Mouse (Mus musculus): ENCODE measurements at regions not wholly inside any gene's neighbourhood (a gene's known extent, or its start where the extent isn't known, plus 50 kb on each side); places are given as distances from the start of the nearest gene placed in this dataset.

DNA sequence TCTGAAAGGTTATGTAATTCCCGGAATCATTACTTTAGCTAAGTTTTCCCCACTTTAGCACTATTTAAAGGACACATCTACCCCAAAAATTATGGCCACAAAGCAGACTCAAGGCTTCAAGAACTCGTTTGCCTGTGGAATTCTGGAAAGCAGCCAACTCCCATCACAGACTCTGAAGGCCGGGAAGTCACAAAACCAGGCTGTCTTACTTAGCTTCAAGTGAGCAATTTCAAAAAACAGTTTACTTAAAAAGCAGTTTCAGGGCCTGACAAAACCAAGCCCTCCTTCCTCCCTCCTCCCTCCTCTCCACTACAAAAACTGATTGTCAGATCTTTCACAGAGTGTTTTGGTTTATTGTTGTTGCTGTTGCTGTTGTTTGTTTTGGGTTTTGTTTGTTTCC is 1125.7 kb downstream of the Diaph2 start:
- no peak for DNase-seq (ENCODE audit: low spot score)
- Histone ChIP-seq H3K4me3 (ENCODE audit: low read depth, low read length) (no peak overlapping the region), H3K4me2 (ENCODE audit: low read length) (no peak overlapping the region), H3K4me1 (replicated peaks; ENCODE audit: control insufficient read depth, insufficient read depth, low read length) (no peaks in the 10 kb centered on the region), H3K27ac (ENCODE audit: low read depth) (no peak overlapping the region), H3K9me3 (ENCODE audit: control insufficient read depth, low read length) (no peaks in the 10 kb centered on the region), H3K27me3 (replicated peaks; ENCODE audit: control insufficient read depth, insufficient read depth, low read length) (no peaks in the 10 kb centered on the region), H3K36me3 (ENCODE audit: control insufficient read depth, insufficient read depth, low read length) (no peaks in the 10 kb centered on the region), H3K9ac (ENCODE audit: low read length) (no peak overlapping the region)
- WGBS = 37% methylated on average over 3 of the region's 3 CpGs
- ATAC-seq (replicated peaks; ENCODE audit: low FRiP score, low TSS enrichment, low read depth) = no peak

DNA sequence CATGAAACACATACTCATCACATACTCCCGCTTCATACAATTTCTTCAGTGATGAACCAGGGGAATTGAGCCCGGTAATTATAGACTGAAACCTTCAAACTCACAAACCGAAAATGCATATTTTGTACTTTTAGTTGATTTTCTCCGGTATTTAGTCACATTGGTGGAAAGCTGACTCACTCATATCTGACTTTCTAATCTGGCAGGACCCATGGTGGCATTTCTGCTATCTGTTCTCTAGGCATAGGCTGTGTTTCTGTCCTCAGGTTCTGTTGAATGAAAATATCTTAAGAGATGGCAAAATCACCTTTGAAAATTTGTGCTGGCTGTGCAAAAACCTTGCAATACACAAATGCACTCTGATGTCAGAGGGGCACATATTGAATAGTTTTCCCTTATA is 1126.6 kb downstream of the Diaph2 start:
- no peaks in the 10 kb centered on the region for H3K27me3 ChIP-seq (replicated peaks; ENCODE audit: control insufficient read depth, insufficient read depth, low read length)
- ATAC-seq (replicated peaks; ENCODE audit: low FRiP score, low TSS enrichment, low read depth) (no peak), DNase-seq (ENCODE audit: low spot score) (no peak)
- 91% methylated on average over 4 of the region's 4 CpGs for WGBS
- H3K4me1 ChIP-seq (replicated peaks; ENCODE audit: control insufficient read depth, insufficient read depth, low read length) = no peaks in the 10 kb centered on the region
- H3K9ac ChIP-seq (ENCODE audit: low read length) = no peak overlapping the region
- no peak overlapping the region for H3K4me3 ChIP-seq (ENCODE audit: low read depth, low read length)
- no peak overlapping the region for H3K27ac ChIP-seq (ENCODE audit: low read depth)
- no peaks in the 10 kb centered on the region for H3K9me3 ChIP-seq (ENCODE audit: control insufficient read depth, low read length)
- H3K36me3 ChIP-seq (ENCODE audit: control insufficient read depth, insufficient read depth, low read length) = no peaks in the 10 kb centered on the region
- H3K4me2 ChIP-seq (ENCODE audit: low read length) = no peak overlapping the region

Measured in intestine, embryonic 14.5 days (tissue).